Mouse (Mus musculus) lung, embryonic 16.5 days (tissue): ENCODE measurements around the gene Olfr959. TPM values are rescaled to one million over a fixed set of nuclear protein-coding genes. Genes with fewer than 3 reads are reported as not detected.

Source experiments
- polyA plus RNA-seq: library from polyadenylated mRNA; unstranded; fragments of >200 nt; fragmentation: Nextera tagmentation; extraction: Ambion mirVana; gene quantifications from 2 replicates; pipeline ENCODE4 v1.2.1, GENCODE M21; 2015

The Olfr959 gene
- polyA plus RNA-seq, 1 experiment from 2014 or later = not detected

Other genes starting within 250 kb of the Olfr959 start
- gene Olfr948, start 249.5 kb downstream of the Olfr959 start, polyA plus RNA-seq = not detected in 2 replicates
- not detected in 2 replicates for gene Olfr951, start 188.2 kb downstream of the Olfr959 start, polyA plus RNA-seq
- not detected in 2 replicates for gene Olfr952, start 148.4 kb downstream of the Olfr959 start, polyA plus RNA-seq
- not detected in 2 replicates for gene Olfr954, start 118.9 kb downstream of the Olfr959 start, polyA plus RNA-seq
- not detected in 2 replicates for gene Olfr955, start 103.6 kb downstream of the Olfr959 start, polyA plus RNA-seq
- not detected in 2 replicates for gene Olfr44, start 81.6 kb downstream of the Olfr959 start, polyA plus RNA-seq
- not detected in 2 replicates for gene Olfr957, start 59.8 kb downstream of the Olfr959 start, polyA plus RNA-seq
- gene Olfr958, start 21.5 kb downstream of the Olfr959 start, polyA plus RNA-seq = not detected in 2 replicates
- gene AW551984, start 28.8 kb upstream of the Olfr959 start, polyA plus RNA-seq = 7.8 and 9.6 TPM in 2 replicates
- not detected in 2 replicates for gene Olfr148, start 35.1 kb upstream of the Olfr959 start, polyA plus RNA-seq
- not detected in 2 replicates for gene Olfr960, start 45.8 kb upstream of the Olfr959 start, polyA plus RNA-seq
- gene Olfr961, start 69.5 kb upstream of the Olfr959 start, polyA plus RNA-seq = not detected in 2 replicates
- not detected in 2 replicates for gene Olfr963, start 91.6 kb upstream of the Olfr959 start, polyA plus RNA-seq
- not detected in 2 replicates for gene Olfr149, start 131.5 kb upstream of the Olfr959 start, polyA plus RNA-seq
- gene Olfr965, start 135.8 kb upstream of the Olfr959 start, polyA plus RNA-seq = not detected in 2 replicates
- gene Olfr150, start 155.4 kb upstream of the Olfr959 start, polyA plus RNA-seq = not detected in 2 replicates
- not detected in 2 replicates for gene Olfr967, start 170.7 kb upstream of the Olfr959 start, polyA plus RNA-seq
- gene Olfr968, start 207.7 kb upstream of the Olfr959 start, polyA plus RNA-seq = not detected in 2 replicates
- not detected in 2 replicates for gene Olfr969, start 215.4 kb upstream of the Olfr959 start, polyA plus RNA-seq
- gene Olfr970, start 233.3 kb upstream of the Olfr959 start, polyA plus RNA-seq = not detected in 2 replicates